Mouse (Mus musculus): ENCODE data around the gene Ada. TPM values are rescaled to one million over a fixed set of nuclear protein-coding genes. Genes with fewer than 3 reads are reported as not detected.

The Ada gene
- polyA plus RNA-seq, 1 experiment from 2014 or later: 4.4 TPM

GRCm38 (mm10) chr2:163744801-163745570 lies 5.1 kb downstream of the Ada start:
- no peaks in the 10 kb centered on the region for H3K9me3 ChIP-seq (replicated peaks; ENCODE audit: control insufficient read depth, low read length, poor library complexity, severe bottlenecking)
- H3K4me1 ChIP-seq (ENCODE audit: control insufficient read depth, insufficient read depth, low read length): peaks cover under 1% of the 10 kb centered on the region; the same call in 1 of the 2 replicates
- H3K27me3 ChIP-seq (ENCODE audit: control insufficient read depth, insufficient read depth, low read depth, low read length): no peaks in the 10 kb centered on the region
- no peak for ATAC-seq
- no peaks in the 10 kb centered on the region for H3K36me3 ChIP-seq (ENCODE audit: control insufficient read depth, insufficient read depth, low read length)
- no peak overlapping the region for H3K4me2 ChIP-seq (ENCODE audit: low read length)
- H3K9ac ChIP-seq (ENCODE audit: low read depth, low read length): no peak overlapping the region
- WGBS: 89% methylated on average over 10 of the region's 10 CpGs
- no peak overlapping the region for H3K4me3 ChIP-seq (ENCODE audit: low read depth, low read length)
- H3K27ac ChIP-seq (ENCODE audit: low read length): no peak overlapping the region

DNA sequence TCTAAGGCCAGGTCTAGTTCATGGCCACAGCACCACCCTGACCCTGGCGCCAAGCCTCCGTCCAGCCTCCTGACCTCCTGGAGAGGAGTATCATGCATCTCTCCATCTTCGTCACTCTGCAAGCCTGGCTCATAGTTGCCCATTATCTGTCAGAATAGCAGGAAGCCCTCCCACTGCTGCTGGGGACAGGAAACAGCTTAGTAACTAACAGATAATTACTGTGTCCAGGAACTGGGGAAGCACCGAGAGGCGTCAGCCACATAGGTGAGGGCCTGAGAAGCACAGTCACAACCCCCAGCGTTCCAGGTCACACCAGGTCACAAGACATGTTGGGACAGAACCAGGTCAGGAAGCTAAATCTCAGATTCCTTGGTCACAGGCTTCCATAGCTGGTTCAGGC lies 6.7 kb downstream of the Ada start:
- Histone ChIP-seq H3K4me2 (ENCODE audit: low read length) (no peak overlapping the region), H3K27me3 (ENCODE audit: control insufficient read depth, insufficient read depth, low read depth, low read length) (no peaks in the 10 kb centered on the region), H3K4me3 (ENCODE audit: low read depth, low read length) (no peak overlapping the region), H3K27ac (ENCODE audit: low read length) (no peak overlapping the region), H3K9ac (ENCODE audit: low read depth, low read length) (no peak overlapping the region), H3K4me1 (ENCODE audit: control insufficient read depth, insufficient read depth, low read length) (no peaks in the 10 kb centered on the region), H3K36me3 (ENCODE audit: control insufficient read depth, insufficient read depth, low read length) (no peaks in the 10 kb centered on the region), H3K9me3 (replicated peaks; ENCODE audit: control insufficient read depth, low read length, poor library complexity, severe bottlenecking) (no peaks in the 10 kb centered on the region)
- WGBS: 77% methylated on average over 6 of the region's 6 CpGs
- no peak; the same call in 1 of the 2 replicates for ATAC-seq

- WGBS: 71% methylated on average over 5 of the region's 5 CpGs
- no peak for ATAC-seq
These were observed 7.4 kb downstream of the Ada start for GRCm38 (mm10) chr2:163742656-163743055.

GRCm38 (mm10) chr2:163735980-163736379 lies 14.1 kb downstream of the Ada start:
- no peak for ATAC-seq
- Histone ChIP-seq H3K4me2 (ENCODE audit: low read length) (no peak overlapping the region), H3K36me3 (ENCODE audit: control insufficient read depth, insufficient read depth, low read length) (no peaks in the 10 kb centered on the region; the same call in 1 of the 2 replicates), H3K4me1 (ENCODE audit: control insufficient read depth, insufficient read depth, low read length) (no peaks in the 10 kb centered on the region), H3K9ac (ENCODE audit: low read depth, low read length) (no peak overlapping the region), H3K4me3 (ENCODE audit: low read depth, low read length) (no peak overlapping the region), H3K9me3 (replicated peaks; ENCODE audit: control insufficient read depth, low read length, poor library complexity, severe bottlenecking) (no peaks in the 10 kb centered on the region), H3K27me3 (ENCODE audit: control insufficient read depth, insufficient read depth, low read depth, low read length) (no peaks in the 10 kb centered on the region), H3K27ac (ENCODE audit: low read length) (no peak overlapping the region)
- WGBS: 60% methylated on average over 6 of the region's 6 CpGs

More at GRCm38 (mm10) chr2:163742656-163743055, 7.4 kb downstream of the Ada start:
- Histone ChIP-seq H3K27me3 (ENCODE audit: control insufficient read depth, insufficient read depth, low read depth, low read length) (no peaks in the 10 kb centered on the region), H3K4me1 (ENCODE audit: control insufficient read depth, insufficient read depth, low read length) (no peaks in the 10 kb centered on the region), H3K4me2 (ENCODE audit: low read length) (no peak overlapping the region), H3K36me3 (ENCODE audit: control insufficient read depth, insufficient read depth, low read length) (no peaks in the 10 kb centered on the region), H3K27ac (ENCODE audit: low read length) (no peak overlapping the region), H3K9me3 (replicated peaks; ENCODE audit: control insufficient read depth, low read length, poor library complexity, severe bottlenecking) (no peaks in the 10 kb centered on the region), H3K9ac (ENCODE audit: low read depth, low read length) (no peak overlapping the region), H3K4me3 (ENCODE audit: low read depth, low read length) (no peak overlapping the region)

- H3K36me3 ChIP-seq (ENCODE audit: control insufficient read depth, insufficient read depth, low read length): no peaks in the 10 kb centered on the region; the same call in 1 of the 2 replicates
- no peaks in the 10 kb centered on the region for H3K27me3 ChIP-seq (ENCODE audit: control insufficient read depth, insufficient read depth, low read depth, low read length)
- H3K9me3 ChIP-seq (replicated peaks; ENCODE audit: control insufficient read depth, low read length, poor library complexity, severe bottlenecking): no peaks in the 10 kb centered on the region
- no peak overlapping the region for H3K27ac ChIP-seq (ENCODE audit: low read length)
- H3K4me2 ChIP-seq (ENCODE audit: low read length): no peak overlapping the region
- H3K4me1 ChIP-seq (ENCODE audit: control insufficient read depth, insufficient read depth, low read length): no peaks in the 10 kb centered on the region
- no peak for ATAC-seq
- H3K9ac ChIP-seq (ENCODE audit: low read depth, low read length): no peak overlapping the region
- H3K4me3 ChIP-seq (ENCODE audit: low read depth, low read length): no peak overlapping the region
- 96% methylated on average over 9 of the region's 9 CpGs for WGBS
These were observed 14.9 kb downstream of the Ada start for GRCm38 (mm10) chr2:163735163-163735562.

DNA sequence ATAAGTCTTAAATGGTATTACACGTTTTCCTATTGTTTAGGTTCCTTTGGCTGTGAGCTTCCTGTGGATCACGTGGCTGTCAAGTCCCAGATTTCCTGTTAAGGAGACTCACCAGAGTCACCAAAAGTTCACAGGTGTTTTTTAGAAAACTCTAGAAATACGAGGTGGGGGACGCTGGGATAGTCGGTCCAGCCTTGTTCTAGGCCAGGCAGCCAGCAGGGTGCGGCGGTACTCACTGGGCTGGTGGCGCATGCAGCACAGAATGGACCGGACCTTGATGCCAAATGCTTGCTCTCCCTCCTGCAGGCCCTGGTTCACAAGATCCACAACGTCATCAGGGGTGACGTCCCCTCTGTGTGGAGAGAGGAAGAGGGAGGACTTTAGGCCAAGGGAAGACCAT lies 18.0 kb downstream of the Ada start:
- no peak for ATAC-seq
- WGBS: 92% methylated on average over 11 of the region's 11 CpGs

DNA sequence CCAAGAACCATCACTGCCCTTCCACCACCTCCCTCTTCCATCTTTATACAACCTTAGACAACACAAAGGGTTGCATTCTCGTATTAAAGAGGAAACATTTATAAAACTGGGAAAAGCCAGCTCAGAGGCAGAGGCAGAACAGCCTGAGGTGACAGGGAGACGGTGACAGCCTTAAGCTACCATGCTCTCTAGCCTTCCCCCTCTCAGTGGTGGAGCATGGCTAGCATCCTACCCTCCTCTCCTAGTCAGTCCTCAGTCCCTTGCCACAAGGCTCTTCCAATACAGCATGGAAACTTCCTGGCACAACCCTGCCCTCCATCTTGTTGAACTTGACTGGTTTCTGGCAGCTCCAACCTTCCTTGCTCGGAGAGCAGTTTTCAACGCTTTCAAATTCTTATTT lies 21.7 kb downstream of the Ada start:
- Histone ChIP-seq H3K27ac (ENCODE audit: low read length) (no peak overlapping the region), H3K36me3 (ENCODE audit: control insufficient read depth, insufficient read depth, low read length) (no peaks in the 10 kb centered on the region; the same call in 1 of the 2 replicates), H3K9me3 (replicated peaks; ENCODE audit: control insufficient read depth, low read length, poor library complexity, severe bottlenecking) (no peaks in the 10 kb centered on the region), H3K4me3 (ENCODE audit: low read depth, low read length) (no peak overlapping the region), H3K4me1 (ENCODE audit: control insufficient read depth, insufficient read depth, low read length) (no peaks in the 10 kb centered on the region), H3K4me2 (ENCODE audit: low read length) (no peak overlapping the region), H3K9ac (ENCODE audit: low read depth, low read length) (no peak overlapping the region), H3K27me3 (ENCODE audit: control insufficient read depth, insufficient read depth, low read depth, low read length) (no peaks in the 10 kb centered on the region)
- no peak for ATAC-seq
- WGBS: 89% methylated on average over 4 of the region's 4 CpGs

More for the DNA sequence above, 18.0 kb downstream of the Ada start:
- Histone ChIP-seq H3K9me3 (replicated peaks; ENCODE audit: control insufficient read depth, low read length, poor library complexity, severe bottlenecking) (no peaks in the 10 kb centered on the region), H3K36me3 (ENCODE audit: control insufficient read depth, insufficient read depth, low read length) (no peaks in the 10 kb centered on the region; the same call in 1 of the 2 replicates), H3K4me3 (ENCODE audit: low read depth, low read length) (no peak overlapping the region), H3K4me2 (ENCODE audit: low read length) (no peak overlapping the region), H3K4me1 (ENCODE audit: control insufficient read depth, insufficient read depth, low read length) (no peaks in the 10 kb centered on the region), H3K27ac (ENCODE audit: low read length) (no peak overlapping the region), H3K9ac (ENCODE audit: low read depth, low read length) (no peak overlapping the region), H3K27me3 (ENCODE audit: control insufficient read depth, insufficient read depth, low read depth, low read length) (no peaks in the 10 kb centered on the region)

- 76% methylated on average over 5 of the region's 5 CpGs for WGBS
- H3K9ac ChIP-seq (ENCODE audit: low read depth, low read length): no peak overlapping the region
These were observed 23.2 kb downstream of the Ada start for GRCm38 (mm10) chr2:163726766-163727393.

DNA sequence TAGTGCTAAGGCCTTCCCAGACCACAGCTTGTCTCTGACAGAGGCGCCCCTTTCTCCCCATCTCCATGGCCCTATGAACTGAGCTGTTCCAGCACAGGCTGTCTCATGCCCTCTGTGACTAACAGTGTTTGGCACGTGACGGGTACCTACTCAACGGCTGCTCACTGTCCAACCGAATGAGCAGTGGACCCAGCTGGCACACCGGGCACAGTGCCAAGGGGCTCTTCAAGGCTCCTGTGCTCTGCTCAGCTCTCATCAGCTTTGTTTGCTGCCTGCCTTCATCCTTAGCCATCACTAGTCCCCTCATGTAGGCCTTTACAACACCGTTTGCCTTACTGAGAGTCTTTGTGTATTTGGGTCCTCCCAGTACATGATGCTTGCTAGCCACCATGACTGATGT lies 27.5 kb downstream of the Ada start:
- Histone ChIP-seq H3K4me3 (ENCODE audit: low read depth, low read length) (no peak overlapping the region), H3K9ac (ENCODE audit: low read depth, low read length) (no peak overlapping the region), H3K9me3 (replicated peaks; ENCODE audit: control insufficient read depth, low read length, poor library complexity, severe bottlenecking) (no peaks in the 10 kb centered on the region), H3K4me2 (ENCODE audit: low read length) (no peak overlapping the region), H3K27me3 (ENCODE audit: control insufficient read depth, insufficient read depth, low read depth, low read length) (no peaks in the 10 kb centered on the region), H3K36me3 (ENCODE audit: control insufficient read depth, insufficient read depth, low read length) (no peaks in the 10 kb centered on the region), H3K27ac (ENCODE audit: low read length) (peak overlapping the region; percentile 55), H3K4me1 (ENCODE audit: control insufficient read depth, insufficient read depth, low read length) (peaks cover 8% of the 10 kb centered on the region)
- ATAC-seq: peak; percentile 70; the same call in 1 of the 2 replicates
- 72% methylated on average over 7 of the region's 7 CpGs for WGBS

More at GRCm38 (mm10) chr2:163726766-163727393, 23.2 kb downstream of the Ada start:
- Histone ChIP-seq H3K4me3 (ENCODE audit: low read depth, low read length) (no peak overlapping the region), H3K4me1 (ENCODE audit: control insufficient read depth, insufficient read depth, low read length) (peaks cover 2% of the 10 kb centered on the region; the same call in 1 of the 2 replicates), H3K9me3 (replicated peaks; ENCODE audit: control insufficient read depth, low read length, poor library complexity, severe bottlenecking) (no peaks in the 10 kb centered on the region), H3K27ac (ENCODE audit: low read length) (no peak overlapping the region), H3K4me2 (ENCODE audit: low read length) (no peak overlapping the region), H3K27me3 (ENCODE audit: control insufficient read depth, insufficient read depth, low read depth, low read length) (no peaks in the 10 kb centered on the region), H3K36me3 (ENCODE audit: control insufficient read depth, insufficient read depth, low read length) (no peaks in the 10 kb centered on the region; the same call in 1 of the 2 replicates)
- ATAC-seq: no peak

Data from midbrain, embryonic 16.5 days (tissue).